8 mouse cellular contexts compared by ENCODE assay signal in genomic region chr7:45366652-45367019, GRCm38 (mm10). TPM values are rescaled to one million over a fixed set of nuclear protein-coding genes. Genes with fewer than 3 reads are reported as not detected.
DNase-seq lines count a peak whose midpoint lies in the region; ATAC-seq and TF ChIP-seq lines count a peak whose summit lies in the region.

Gene Ppfia3, minus strand, starts transcription at chr7:45367019.

- 0 out of 2 replicates have a peak, but pooled peaks have one; percentile 10 for TF ChIP-seq POLR2A in cerebellum, adult 2 months (IDR thresholded peaks at IDR 0.05; ENCODE audit: borderline replicate concordance, insufficient read depth, low read length)

- H3K4me3 ChIP-seq in cerebellum, adult 2 months (replicated peaks; ENCODE audit: insufficient read depth, low read depth, low read length): peak within 1 kb of the TSS; percentile 72
- peak within 1 kb of the TSS; percentile 81 for H3K4me3 ChIP-seq in neural tube, embryonic 11.5 days (ENCODE audit: low read depth, low read length)
- H3K4me3 ChIP-seq in neural tube, embryonic 13.5 days: peak within 1 kb of the TSS; percentile 82

- TF ChIP-seq CTCF in cerebellum, adult 2 months (IDR thresholded peaks at IDR 0.05; ENCODE audit: borderline replicate concordance, insufficient read depth, low read depth, low read length): no peak

- no peaks in the 10 kb centered on the region for H3K36me3 ChIP-seq in neural tube, embryonic 11.5 days (ENCODE audit: control insufficient read depth, insufficient read depth, low read length)
- peaks cover 2% of the 10 kb centered on the region for H3K36me3 ChIP-seq in neural tube, embryonic 13.5 days

- no peak for DNase-seq in cerebellum, adult 2 months
- no peak for DNase-seq in cerebellum, postnatal 36 days
- DNase-seq in neural tube, embryonic 11.5 days (ENCODE audit: low spot score): no peak
- no peak for DNase-seq in neural tube, embryonic 10.5 days (ENCODE audit: extremely low spot score, low spot score)
- peak in 1 of 2 experiments; percentile 58 for DNase-seq in left cerebral cortex, adult 8-10 months (ENCODE audit: low spot score in 2 of 2)
- DNase-seq in cerebellum, postnatal 10 days: no peak
- no peak for DNase-seq in cerebellum, adult 9-10 months

- H3K27me3 ChIP-seq in cerebellum, adult 2 months (ENCODE audit: control insufficient read depth, insufficient read depth, low read length): no peaks in the 10 kb centered on the region
- peaks cover 30% of the 10 kb centered on the region for H3K27me3 ChIP-seq in neural tube, embryonic 11.5 days (ENCODE audit: control insufficient read depth, insufficient read depth, low read length)
- peaks cover 56% of the 10 kb centered on the region for H3K27me3 ChIP-seq in neural tube, embryonic 13.5 days

- WGBS in cerebellum, adult 2 months: 3% methylated on average over 11 of the region's 26 CpGs
- 2% methylated on average over 22 of the region's 26 CpGs for WGBS in neural tube, embryonic 11.5 days
- 0% methylated on average over 26 of the region's 26 CpGs for WGBS in neural tube, embryonic 13.5 days

- peak; percentile 36 for ATAC-seq in neural tube, embryonic 11.5 days (ENCODE audit: insufficient read depth, low FRiP score, low TSS enrichment)
- peak; percentile 41 for ATAC-seq in neural tube, embryonic 13.5 days (ENCODE audit: low read depth)

- peak within 1 kb of the TSS; percentile 85 for H3K4me2 ChIP-seq in neural tube, embryonic 11.5 days (ENCODE audit: low read depth)
- H3K4me2 ChIP-seq in neural tube, embryonic 13.5 days: peak within 1 kb of the TSS; percentile 87

- H3K27ac ChIP-seq in cerebellum, adult 2 months (ENCODE audit: insufficient read depth, low read length): peak within 1 kb of the TSS; percentile 83
- H3K27ac ChIP-seq in neural tube, embryonic 11.5 days (ENCODE audit: low read depth, low read length): peak within 1 kb of the TSS; percentile 15
- peak within 1 kb of the TSS; percentile 93 for H3K27ac ChIP-seq in neural tube, embryonic 13.5 days (replicated peaks)

- H3K4me1 ChIP-seq in cerebellum, adult 2 months (ENCODE audit: control insufficient read depth, insufficient read depth, low read length): peaks cover 16% of the 10 kb centered on the region
- H3K4me1 ChIP-seq in neural tube, embryonic 11.5 days (ENCODE audit: control insufficient read depth, insufficient read depth, low read length): peaks cover 13% of the 10 kb centered on the region
- H3K4me1 ChIP-seq in neural tube, embryonic 13.5 days (replicated peaks): peaks cover 80% of the 10 kb centered on the region

- no peaks in the 10 kb centered on the region for H3K9me3 ChIP-seq in neural tube, embryonic 11.5 days (ENCODE audit: control insufficient read depth, low read length)
- no peaks in the 10 kb centered on the region for H3K9me3 ChIP-seq in neural tube, embryonic 13.5 days

- H3K9ac ChIP-seq in neural tube, embryonic 11.5 days (ENCODE audit: low read length): peak within 1 kb of the TSS; percentile 82
- peak within 1 kb of the TSS; percentile 95 for H3K9ac ChIP-seq in neural tube, embryonic 13.5 days

RNA-seq across cellular contexts. Expression of gene Ppfia3, which starts in this region (rescaled TPM):
- polyA plus RNA-seq in cerebellum, adult 2 months (2012; rRNA removed): 84.3 and 85.9 TPM in 2 replicates
- polyA plus RNA-seq in neural tube, embryonic 11.5 days (2014; fragmentation: Nextera tagmentation; extraction: Ambion mirVana): 11.9 and 12.1 TPM in 2 replicates
- total RNA-seq in left cerebral cortex, adult 8-10 months (2022): 100 to 1,000 TPM; 137 to 162 (median 150) TPM
- 18.4 and 20.3 TPM in 2 replicates for polyA plus RNA-seq in neural tube, embryonic 13.5 days (2015; fragmentation: Nextera tagmentation; extraction: Ambion mirVana)

Comparison
In these comparisons a context has a peak if more than half of its experiments do, and no peak if none do; other contexts are left out.
1. H3K27ac ChIP-seq: peak in every context shown above with its lines; median percentile 93 in neural tube, embryonic 13.5 days; 83 in cerebellum, adult 2 months; 15 in neural tube, embryonic 11.5 days.